Mouse (Mus musculus): ENCODE data around the gene Ogn. TPM values are rescaled to one million over a fixed set of nuclear protein-coding genes. Genes with fewer than 3 reads are reported as not detected.

The Ogn gene
- polyA plus RNA-seq, 1 experiment from 2014 or later = 212 TPM

DNA sequence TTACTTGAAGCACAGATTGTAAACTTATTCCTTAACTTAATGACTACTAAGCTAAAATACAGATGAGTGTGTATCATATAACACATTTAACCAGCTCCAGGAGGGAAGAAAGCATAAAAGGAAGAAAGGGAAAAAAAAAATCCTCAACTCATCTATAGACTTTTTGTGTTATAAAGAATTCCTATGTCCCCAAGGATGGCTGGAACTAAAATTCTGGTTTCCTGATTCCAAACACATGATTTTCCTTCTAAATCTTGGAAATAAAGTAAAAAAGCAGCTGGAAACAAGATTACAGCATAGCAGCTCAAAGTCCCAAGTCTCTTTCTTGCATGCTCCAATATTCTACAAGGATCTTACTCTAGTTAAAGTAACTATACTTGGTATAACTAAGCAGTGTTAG is 4.2 kb upstream of the Ogn start:
- Histone ChIP-seq H3K4me1 (no peaks in the 10 kb centered on the region), H3K36me3 (no peaks in the 10 kb centered on the region), H3K27ac (replicated peaks) (peak overlapping the region; percentile 58; the same call in 1 of the 2 replicates), H3K4me2 (replicated peaks) (no peak overlapping the region), H3K9ac (no peak overlapping the region), H3K4me3 (replicated peaks) (no peak overlapping the region), H3K9me3 (replicated peaks) (no peaks in the 10 kb centered on the region), H3K27me3 (no peaks in the 10 kb centered on the region)
- ATAC-seq (ENCODE audit: insufficient number of reproducible peaks, low FRiP score, low TSS enrichment, low read depth) = no peak

DNA sequence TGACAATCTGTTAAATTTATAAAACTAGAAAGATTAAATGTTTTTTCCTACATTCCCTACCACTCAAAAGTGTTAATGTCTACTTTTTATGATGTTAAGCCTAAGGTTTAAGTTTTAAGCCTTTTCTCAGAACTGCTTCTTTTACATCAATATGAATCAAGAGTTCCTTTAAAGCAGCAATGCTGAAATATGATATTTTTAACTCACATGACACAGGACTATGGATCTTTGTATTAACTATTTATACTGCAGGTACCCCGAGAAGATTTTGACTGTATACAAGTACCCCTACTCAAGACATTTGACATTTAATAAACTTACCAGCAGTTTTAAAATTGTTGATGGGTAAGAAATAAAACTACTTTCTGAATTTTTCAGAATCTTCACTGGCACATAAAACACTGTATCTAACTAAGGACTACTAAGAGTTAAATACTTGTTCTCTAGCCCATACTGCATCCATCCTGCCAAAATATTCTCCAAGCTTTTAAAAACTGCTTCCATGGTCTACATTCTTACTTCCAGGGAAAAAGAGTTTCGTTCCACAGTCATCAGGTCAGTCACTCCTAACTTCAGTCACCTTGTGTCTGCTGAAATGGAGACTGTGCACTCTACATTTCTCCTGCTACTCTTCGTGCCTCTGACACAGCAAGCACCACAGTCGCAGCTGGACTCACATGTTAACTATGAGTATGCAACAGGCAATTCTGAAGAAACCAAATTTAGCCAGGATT is 910 bp downstream of the Ogn start:
- WGBS = 25% methylated on average over 4 of the region's 4 CpGs
- ATAC-seq (ENCODE audit: insufficient number of reproducible peaks, low FRiP score, low TSS enrichment, low read depth) = no peak
- Histone ChIP-seq H3K36me3 (no peaks in the 10 kb centered on the region), H3K4me1 (no peaks in the 10 kb centered on the region), H3K27me3 (no peaks in the 10 kb centered on the region), H3K4me3 (replicated peaks) (peak overlapping the region; percentile 36), H3K27ac (replicated peaks) (peak overlapping the region; percentile 65), H3K9me3 (replicated peaks) (no peaks in the 10 kb centered on the region), H3K4me2 (replicated peaks) (0 out of 2 replicates have a peak overlapping the region, but pooled peaks have one; percentile 8), H3K9ac (no peak overlapping the region)

GRCm38 (mm10) chr13:49617021-49617420 is 9.2 kb downstream of the Ogn start:
- no peak overlapping the region for H3K4me3 ChIP-seq (replicated peaks)
- WGBS = 90% methylated on average over 3 of the region's 3 CpGs
- H3K9ac ChIP-seq = no peak overlapping the region

GRCm38 (mm10) chr13:49618365-49618764 is 10.5 kb downstream of the Ogn start:
- H3K9me3 ChIP-seq (replicated peaks) = no peaks in the 10 kb centered on the region
- ATAC-seq (ENCODE audit: insufficient number of reproducible peaks, low FRiP score, low TSS enrichment, low read depth) = no peak
- no peak overlapping the region for H3K27ac ChIP-seq (replicated peaks)
- no peaks in the 10 kb centered on the region for H3K4me1 ChIP-seq
- no peaks in the 10 kb centered on the region for H3K27me3 ChIP-seq
- no peak overlapping the region for H3K4me2 ChIP-seq (replicated peaks)
- H3K9ac ChIP-seq = no peak overlapping the region
- H3K4me3 ChIP-seq (replicated peaks) = no peak overlapping the region
- H3K36me3 ChIP-seq = peaks cover 11% of the 10 kb centered on the region; the same call in 1 of the 2 replicates

More at GRCm38 (mm10) chr13:49617021-49617420, 9.2 kb downstream of the Ogn start:
- no peaks in the 10 kb centered on the region for H3K9me3 ChIP-seq (replicated peaks)
- H3K27me3 ChIP-seq = no peaks in the 10 kb centered on the region
- no peaks in the 10 kb centered on the region for H3K4me1 ChIP-seq
- no peak for ATAC-seq (ENCODE audit: insufficient number of reproducible peaks, low FRiP score, low TSS enrichment, low read depth)
- H3K36me3 ChIP-seq = peaks cover 11% of the 10 kb centered on the region; the same call in 1 of the 2 replicates
- H3K4me2 ChIP-seq (replicated peaks) = no peak overlapping the region
- no peak overlapping the region for H3K27ac ChIP-seq (replicated peaks)

- Histone ChIP-seq H3K27me3 (no peaks in the 10 kb centered on the region), H3K4me2 (replicated peaks) (no peak overlapping the region), H3K4me1 (no peaks in the 10 kb centered on the region), H3K27ac (replicated peaks) (no peak overlapping the region), H3K4me3 (replicated peaks) (no peak overlapping the region), H3K36me3 (peaks cover 8% of the 10 kb centered on the region; the same call in 1 of the 2 replicates), H3K9ac (no peak overlapping the region), H3K9me3 (replicated peaks) (no peaks in the 10 kb centered on the region)
- ATAC-seq (ENCODE audit: insufficient number of reproducible peaks, low FRiP score, low TSS enrichment, low read depth) = no peak
- WGBS = 53% methylated on average over 1 of the region's 1 CpGs
Observed at GRCm38 (mm10) chr13:49623216-49623615, 15.4 kb downstream of the Ogn start.

- Histone ChIP-seq H3K4me2 (replicated peaks) (no peak overlapping the region), H3K27ac (replicated peaks) (no peak overlapping the region)
- no peak for ATAC-seq (ENCODE audit: insufficient number of reproducible peaks, low FRiP score, low TSS enrichment, low read depth)
Observed at GRCm38 (mm10) chr13:49628167-49628566, 20.3 kb downstream of the Ogn start.

GRCm38 (mm10) chr13:49629076-49629475 is 21.2 kb downstream of the Ogn start:
- no peak overlapping the region for H3K4me2 ChIP-seq (replicated peaks)
- WGBS = 88% methylated on average over 2 of the region's 2 CpGs
- H3K27me3 ChIP-seq = no peaks in the 10 kb centered on the region
- H3K4me3 ChIP-seq (replicated peaks) = no peak overlapping the region
- no peaks in the 10 kb centered on the region for H3K9me3 ChIP-seq (replicated peaks)
- ATAC-seq (ENCODE audit: insufficient number of reproducible peaks, low FRiP score, low TSS enrichment, low read depth) = no peak
- H3K27ac ChIP-seq (replicated peaks) = no peak overlapping the region
- no peaks in the 10 kb centered on the region for H3K36me3 ChIP-seq
- no peak overlapping the region for H3K9ac ChIP-seq
- H3K4me1 ChIP-seq = no peaks in the 10 kb centered on the region

More at GRCm38 (mm10) chr13:49628167-49628566, 20.3 kb downstream of the Ogn start:
- no peaks in the 10 kb centered on the region for H3K27me3 ChIP-seq
- H3K9me3 ChIP-seq (replicated peaks) = no peaks in the 10 kb centered on the region
- no peak overlapping the region for H3K9ac ChIP-seq
- H3K4me3 ChIP-seq (replicated peaks) = no peak overlapping the region
- no peaks in the 10 kb centered on the region for H3K4me1 ChIP-seq
- no peaks in the 10 kb centered on the region for H3K36me3 ChIP-seq

- Histone ChIP-seq H3K4me1 (no peaks in the 10 kb centered on the region), H3K9me3 (replicated peaks) (no peaks in the 10 kb centered on the region), H3K36me3 (no peaks in the 10 kb centered on the region), H3K4me3 (replicated peaks) (no peak overlapping the region), H3K27me3 (no peaks in the 10 kb centered on the region), H3K4me2 (replicated peaks) (no peak overlapping the region), H3K9ac (no peak overlapping the region), H3K27ac (replicated peaks) (no peak overlapping the region)
- no peak for ATAC-seq (ENCODE audit: insufficient number of reproducible peaks, low FRiP score, low TSS enrichment, low read depth)
- 91% methylated on average over 2 of the region's 2 CpGs for WGBS
Observed at GRCm38 (mm10) chr13:49639965-49640364, 32.1 kb downstream of the Ogn start.

DNA sequence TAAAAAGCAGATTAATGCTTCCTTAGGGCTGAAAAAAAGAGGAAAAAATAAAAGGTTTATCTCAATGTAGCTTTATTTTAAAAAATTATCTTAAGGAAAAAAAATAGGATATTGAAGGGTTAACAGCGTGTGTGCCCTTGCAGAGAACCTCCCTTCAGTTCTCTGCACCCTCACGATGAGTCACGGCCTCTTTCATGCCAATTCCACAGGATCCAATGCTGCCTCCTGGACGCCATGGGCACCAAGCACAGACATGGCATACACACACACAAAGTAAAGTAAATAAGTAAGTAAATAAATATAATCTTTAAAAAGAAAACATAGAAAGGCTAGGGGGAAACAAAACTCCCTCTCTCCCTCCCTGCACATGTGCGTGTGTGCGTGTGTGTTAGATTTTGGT is 34.8 kb downstream of the Ogn start:
- 53% methylated on average over 6 of the region's 6 CpGs for WGBS
- ATAC-seq (ENCODE audit: insufficient number of reproducible peaks, low FRiP score, low TSS enrichment, low read depth) = no peak
- no peaks in the 10 kb centered on the region for H3K36me3 ChIP-seq

DNA sequence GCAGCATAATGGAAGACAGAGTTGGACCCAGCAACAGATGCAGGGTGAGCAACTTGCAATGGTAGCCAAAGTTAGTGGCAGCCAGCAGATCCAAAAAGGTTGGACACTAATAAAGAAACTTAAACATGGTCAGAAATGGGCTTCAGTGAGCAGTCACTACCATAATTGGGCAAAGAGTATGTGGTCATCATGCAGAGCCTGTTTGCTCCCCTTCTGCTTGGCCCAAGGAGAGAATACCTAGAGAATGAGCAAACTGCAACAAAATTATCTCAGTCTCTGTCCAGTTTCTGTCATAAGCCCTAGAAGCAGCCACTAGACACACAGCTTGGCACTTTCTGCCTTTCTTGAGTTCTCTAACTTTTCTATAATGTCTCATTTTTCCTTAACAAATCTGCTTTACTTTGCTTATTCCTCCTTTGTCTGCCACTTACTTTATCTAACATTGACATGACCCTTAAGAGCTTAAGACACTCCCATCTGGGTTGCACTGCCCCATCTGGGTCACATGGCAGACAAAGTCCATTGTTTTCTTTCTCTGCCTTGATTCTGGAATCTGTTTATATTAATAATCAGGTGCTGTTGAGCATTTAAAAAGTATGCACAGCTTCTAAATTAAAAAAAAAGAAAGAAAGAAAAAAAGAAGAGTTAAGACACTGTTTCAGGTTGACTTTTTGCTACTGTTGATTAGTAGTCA is 36.0 kb downstream of the Ogn start:
- no peaks in the 10 kb centered on the region for H3K36me3 ChIP-seq
- no peak overlapping the region for H3K4me2 ChIP-seq (replicated peaks)
- H3K4me3 ChIP-seq (replicated peaks) = no peak overlapping the region
- no peak overlapping the region; the same call in 1 of the 2 replicates for H3K27ac ChIP-seq (replicated peaks)
- H3K9me3 ChIP-seq (replicated peaks) = no peaks in the 10 kb centered on the region
- ATAC-seq (ENCODE audit: insufficient number of reproducible peaks, low FRiP score, low TSS enrichment, low read depth) = no peak
- no peaks in the 10 kb centered on the region for H3K4me1 ChIP-seq
- H3K9ac ChIP-seq = no peak overlapping the region
- no peaks in the 10 kb centered on the region for H3K27me3 ChIP-seq

More for the DNA sequence above, 34.8 kb downstream of the Ogn start:
- no peak overlapping the region for H3K4me2 ChIP-seq (replicated peaks)
- H3K4me1 ChIP-seq = no peaks in the 10 kb centered on the region
- no peak overlapping the region for H3K27ac ChIP-seq (replicated peaks)
- no peak overlapping the region for H3K4me3 ChIP-seq (replicated peaks)
- no peaks in the 10 kb centered on the region for H3K27me3 ChIP-seq
- no peaks in the 10 kb centered on the region for H3K9me3 ChIP-seq (replicated peaks)
- no peak overlapping the region for H3K9ac ChIP-seq

DNA sequence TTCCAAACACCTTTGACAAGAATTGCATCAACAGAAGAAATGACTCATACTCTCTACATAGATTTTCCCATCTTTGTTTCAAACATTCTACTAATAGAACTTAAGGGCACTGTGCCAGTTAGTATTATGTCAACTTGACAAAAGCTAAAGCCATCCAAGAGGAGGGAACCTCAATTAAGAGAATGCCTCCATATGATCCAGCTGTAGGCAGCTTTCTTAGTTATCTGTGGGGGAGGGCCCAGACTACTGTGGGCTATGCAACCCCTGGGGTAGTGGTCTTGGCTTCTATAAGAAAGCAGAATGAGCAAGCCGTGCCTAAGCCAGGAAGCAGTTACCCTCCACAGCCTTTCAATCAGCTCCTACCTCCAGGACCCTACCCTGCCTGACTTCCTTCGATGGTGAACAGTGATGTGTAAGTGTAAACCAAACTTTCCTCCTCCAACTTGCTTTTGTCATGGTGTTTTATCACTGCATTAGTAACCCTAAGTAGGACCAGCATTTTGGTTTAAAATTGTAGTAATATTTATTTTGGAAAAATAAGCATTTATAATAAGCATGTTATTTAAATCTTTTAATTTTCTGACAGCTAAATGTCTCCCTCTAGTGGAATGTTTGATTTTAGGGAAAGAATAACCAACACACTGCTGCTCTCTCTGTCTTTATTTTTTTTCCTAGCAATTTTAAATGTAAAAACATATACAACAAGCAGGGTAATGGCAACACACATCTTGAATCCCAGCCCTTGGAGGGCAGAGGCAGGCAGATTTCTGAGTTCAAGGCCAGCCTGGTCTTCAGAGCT is 37.1 kb downstream of the Ogn start:
- no peaks in the 10 kb centered on the region for H3K36me3 ChIP-seq
- no peak overlapping the region; the same call in 1 of the 2 replicates for H3K27ac ChIP-seq (replicated peaks)
- H3K4me2 ChIP-seq (replicated peaks) = no peak overlapping the region
- no peaks in the 10 kb centered on the region for H3K27me3 ChIP-seq
- WGBS = 39% methylated on average over 2 of the region's 2 CpGs
- ATAC-seq (ENCODE audit: insufficient number of reproducible peaks, low FRiP score, low TSS enrichment, low read depth) = no peak
- no peaks in the 10 kb centered on the region for H3K9me3 ChIP-seq (replicated peaks)
- H3K9ac ChIP-seq = no peak overlapping the region
- no peaks in the 10 kb centered on the region for H3K4me1 ChIP-seq
- no peak overlapping the region for H3K4me3 ChIP-seq (replicated peaks)

All from embryonic facial prominence, embryonic 15.5 days (tissue).